Mouse (Mus musculus): ENCODE data around the gene Zbtb18. TPM values are rescaled to one million over a fixed set of nuclear protein-coding genes. Genes with fewer than 3 reads are reported as not detected.

The Zbtb18 gene
- polyA plus RNA-seq (2015; fragmentation: Nextera tagmentation; extraction: Ambion mirVana) = 11.5 and 14.2 TPM in 2 replicates

DNA sequence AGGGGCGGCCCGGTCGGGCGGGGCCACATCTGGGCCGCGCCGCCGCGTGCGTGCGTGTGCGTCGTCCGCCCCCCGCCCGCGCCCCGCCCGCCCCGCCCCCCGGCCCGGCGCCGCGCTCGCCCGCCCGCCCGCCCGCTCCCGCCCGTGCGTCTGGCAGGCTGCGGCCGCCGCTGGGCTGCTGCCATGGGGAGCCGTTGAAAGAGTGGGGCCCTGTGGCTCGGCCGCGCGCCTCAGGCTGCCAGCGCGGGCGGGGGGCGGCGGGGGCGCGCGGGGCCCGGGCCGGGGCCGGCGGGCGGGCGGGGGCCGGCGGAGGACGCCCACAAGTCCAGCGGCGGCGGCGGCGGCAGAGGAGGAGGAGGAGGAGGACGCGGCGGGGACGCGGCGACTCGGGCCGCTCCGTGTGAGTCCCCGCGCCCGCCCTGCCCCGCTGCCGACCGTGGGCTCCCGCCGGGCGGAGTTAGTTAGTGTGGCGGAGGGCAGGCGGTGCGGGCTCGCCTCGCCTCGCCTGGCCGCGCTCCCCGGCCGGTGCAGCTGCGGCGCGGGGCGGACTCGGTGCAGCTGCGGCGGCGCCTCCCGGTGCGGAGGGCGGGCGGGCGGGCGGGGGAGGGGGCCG lies at the start of gene Zbtb18:
Gene Zbtb18, plus strand, starts transcription at position 156 of the 613 bp plus-strand sequence.
- peak within 1 kb of the TSS; percentile 89 for H3K9ac ChIP-seq
- H3K4me2 ChIP-seq = peak within 1 kb of the TSS; percentile 88
- WGBS = under 1% methylated on average over 36 of the region's 106 CpGs
- peak within 1 kb of the TSS; percentile 76 for H3K4me3 ChIP-seq
- no peak for ATAC-seq (ENCODE audit: low FRiP score)
- H3K36me3 ChIP-seq = no peaks in the 10 kb centered on the region
- peak within 1 kb of the TSS; percentile 98 for H3K27ac ChIP-seq
- no peaks in the 10 kb centered on the region for H3K27me3 ChIP-seq
- H3K4me1 ChIP-seq (replicated peaks) = peaks cover 40% of the 10 kb centered on the region
- H3K9me3 ChIP-seq = no peaks in the 10 kb centered on the region

DNA sequence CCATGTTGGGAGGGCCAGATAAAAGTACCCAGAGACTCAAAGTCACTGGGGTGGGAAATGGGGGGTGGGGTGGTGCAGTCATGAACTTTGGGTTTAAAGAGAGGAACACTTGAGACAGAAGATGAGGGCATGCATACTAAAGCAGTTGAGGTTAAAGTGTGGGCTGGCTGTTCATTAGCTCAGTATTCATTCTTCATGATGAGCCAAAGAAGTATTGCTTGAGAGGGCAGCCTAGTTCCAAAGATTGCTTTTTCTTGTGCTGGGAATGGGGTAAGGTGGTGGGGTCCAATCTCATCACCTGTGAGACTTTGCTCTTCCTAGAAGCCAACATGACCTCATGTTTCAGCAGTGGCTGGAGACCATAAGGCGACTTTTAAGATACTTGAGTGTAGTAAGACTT lies 44.7 kb upstream of the Zbtb18 start:
- Histone ChIP-seq H3K9me3 (no peaks in the 10 kb centered on the region), H3K4me1 (replicated peaks) (no peaks in the 10 kb centered on the region), H3K9ac (no peak overlapping the region), H3K4me3 (no peak overlapping the region), H3K4me2 (no peak overlapping the region), H3K27ac (no peak overlapping the region), H3K36me3 (no peaks in the 10 kb centered on the region), H3K27me3 (no peaks in the 10 kb centered on the region)
- no peak for ATAC-seq (ENCODE audit: low FRiP score)
- WGBS = 90% methylated on average over 1 of the region's 1 CpGs

DNA sequence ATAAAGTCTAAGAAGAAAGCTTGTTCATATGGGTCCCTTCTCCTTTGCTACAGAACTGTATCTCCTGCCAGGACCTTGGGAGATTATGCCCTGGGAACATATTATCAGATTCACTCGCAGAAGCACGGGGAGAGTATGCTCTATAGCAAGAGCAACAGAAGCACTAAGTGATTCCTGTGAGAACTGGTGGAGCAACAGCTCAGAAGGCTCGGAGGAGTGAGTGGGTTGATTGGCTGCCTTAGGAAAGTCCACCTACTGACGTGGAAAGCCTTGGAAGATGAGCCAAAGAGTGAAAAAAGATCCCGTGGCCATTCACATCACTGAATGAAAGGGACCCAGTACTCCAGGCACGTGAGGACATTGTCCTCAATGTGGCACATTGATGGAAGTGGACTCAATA lies 37.0 kb upstream of the Zbtb18 start:
- no peak for ATAC-seq (ENCODE audit: low FRiP score)
- H3K9me3 ChIP-seq = no peaks in the 10 kb centered on the region
- H3K4me3 ChIP-seq = no peak overlapping the region
- no peak overlapping the region for H3K9ac ChIP-seq
- WGBS = 82% methylated on average over 6 of the region's 6 CpGs
- no peak overlapping the region for H3K27ac ChIP-seq
- no peak overlapping the region for H3K4me2 ChIP-seq
- H3K27me3 ChIP-seq = no peaks in the 10 kb centered on the region
- H3K4me1 ChIP-seq (replicated peaks) = no peaks in the 10 kb centered on the region
- no peaks in the 10 kb centered on the region for H3K36me3 ChIP-seq

DNA sequence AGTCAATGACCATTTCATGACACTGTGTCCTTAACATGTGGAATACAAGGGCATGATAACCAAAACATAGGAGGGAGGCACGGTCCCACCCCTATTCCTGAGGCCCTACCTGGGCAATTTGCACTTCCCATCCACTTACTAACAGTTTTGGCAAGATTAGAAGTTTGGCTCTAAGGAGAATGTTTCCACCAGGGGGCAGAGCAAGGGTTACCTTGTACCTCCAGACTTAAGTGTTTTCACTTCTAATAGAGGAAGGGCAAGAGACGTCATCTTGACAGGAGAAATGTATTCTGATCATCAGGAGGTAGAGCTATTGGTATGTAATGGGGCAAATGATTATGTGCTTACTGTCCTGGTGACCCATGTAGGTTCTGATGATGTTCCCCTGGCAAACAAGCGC lies 33.5 kb upstream of the Zbtb18 start:
- H3K27me3 ChIP-seq = no peaks in the 10 kb centered on the region
- peaks cover 18% of the 10 kb centered on the region for H3K4me1 ChIP-seq (replicated peaks)
- ATAC-seq (ENCODE audit: low FRiP score) = no peak
- H3K9ac ChIP-seq = no peak overlapping the region
- H3K4me2 ChIP-seq = no peak overlapping the region
- H3K9me3 ChIP-seq = no peaks in the 10 kb centered on the region
- WGBS = 84% methylated on average over 3 of the region's 3 CpGs
- H3K36me3 ChIP-seq = no peaks in the 10 kb centered on the region
- no peak overlapping the region for H3K4me3 ChIP-seq
- no peak overlapping the region for H3K27ac ChIP-seq

DNA sequence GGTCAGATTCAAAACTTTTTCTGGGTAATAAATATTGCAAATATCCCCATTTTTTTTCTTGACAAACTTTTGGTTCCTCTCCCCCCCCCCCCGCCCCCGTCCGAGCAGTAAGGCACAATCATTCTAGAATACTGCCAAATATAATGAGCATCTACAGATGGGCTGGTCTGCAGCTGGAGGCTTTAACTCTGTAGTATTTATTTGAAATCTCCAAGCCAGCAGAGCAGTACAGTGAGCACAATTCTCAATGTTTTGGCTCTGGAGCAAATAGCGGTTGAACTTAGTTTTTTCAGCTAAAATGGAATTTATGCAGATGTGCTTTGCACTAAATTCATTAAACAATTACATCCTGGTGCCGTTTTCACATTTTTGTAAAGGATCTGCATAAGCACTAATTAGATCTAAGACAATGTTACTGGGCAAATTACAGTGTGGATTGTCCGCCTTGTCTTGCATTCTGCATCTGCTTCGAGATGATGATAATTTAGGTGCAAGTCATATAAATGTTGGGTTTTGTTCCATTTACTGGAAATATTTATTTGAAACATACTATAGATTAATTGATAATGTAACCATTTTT lies 31.3 kb upstream of the Zbtb18 start:
- H3K27ac ChIP-seq = no peak overlapping the region

DNA sequence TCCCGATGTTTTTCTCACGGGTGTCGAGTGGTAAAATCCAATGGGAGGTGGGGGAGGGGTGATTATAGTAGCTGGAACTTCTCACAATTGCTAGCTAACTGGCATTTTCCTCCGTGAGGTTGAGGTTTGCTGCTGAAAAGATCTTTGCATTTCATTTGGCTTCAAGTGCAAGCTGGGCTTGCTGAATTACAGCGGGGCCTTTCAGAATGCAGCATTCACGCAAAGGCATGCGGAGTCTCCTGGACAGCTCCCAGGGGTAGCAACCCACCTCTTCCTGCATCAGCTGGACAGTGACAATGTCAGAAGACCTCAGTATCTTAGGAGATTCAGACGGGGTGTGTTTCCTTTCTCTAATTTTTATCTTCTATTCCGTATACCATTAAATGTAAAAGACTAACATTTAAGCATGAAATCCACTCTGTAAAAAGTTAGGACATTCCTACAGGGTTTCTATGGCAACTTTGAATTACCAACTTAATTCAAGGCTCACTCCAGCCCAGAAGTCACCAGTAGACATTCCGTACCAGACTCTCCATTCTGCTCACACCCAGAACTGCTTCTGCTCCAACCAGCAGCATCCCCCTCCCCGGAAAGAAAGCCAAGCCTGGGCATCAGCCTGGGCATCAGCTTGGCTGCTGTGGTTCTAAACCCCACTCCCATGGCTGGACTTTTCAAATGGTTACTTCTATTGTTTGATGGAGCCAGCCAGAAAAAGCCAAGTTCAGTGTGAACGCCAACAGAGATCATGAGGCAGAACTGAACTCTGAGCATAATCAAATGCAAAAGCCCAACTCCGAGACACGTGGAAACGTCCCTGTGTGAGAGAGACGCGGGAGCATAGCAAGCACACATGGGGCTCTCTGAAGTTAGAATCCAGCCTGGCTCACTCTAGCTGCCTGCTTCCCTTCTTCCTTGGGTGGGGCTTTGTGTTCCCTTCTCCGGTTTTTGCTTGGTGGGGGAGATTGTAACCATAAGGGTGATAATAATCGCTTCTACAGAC lies 30.5 kb upstream of the Zbtb18 start:
- H3K27me3 ChIP-seq = no peaks in the 10 kb centered on the region
- peak overlapping the region; percentile 39 for H3K4me2 ChIP-seq
- H3K4me1 ChIP-seq (replicated peaks) = peaks cover 18% of the 10 kb centered on the region
- WGBS = 17% methylated on average over 19 of the region's 19 CpGs
- ATAC-seq (ENCODE audit: low FRiP score) = peak; percentile 84
- H3K27ac ChIP-seq = peak overlapping the region; percentile 64; the same call in 1 of the 2 replicates
- H3K9ac ChIP-seq = no peak overlapping the region
- no peaks in the 10 kb centered on the region for H3K36me3 ChIP-seq
- H3K4me3 ChIP-seq = no peak overlapping the region
- H3K9me3 ChIP-seq = no peaks in the 10 kb centered on the region

More for the DNA sequence above, 31.3 kb upstream of the Zbtb18 start:
- Histone ChIP-seq H3K9ac (no peak overlapping the region), H3K4me3 (no peak overlapping the region), H3K27me3 (no peaks in the 10 kb centered on the region), H3K4me2 (peak overlapping the region; percentile 39; the same call in 1 of the 2 replicates), H3K36me3 (no peaks in the 10 kb centered on the region), H3K9me3 (no peaks in the 10 kb centered on the region), H3K4me1 (replicated peaks) (peaks cover 18% of the 10 kb centered on the region)
- no peak for ATAC-seq (ENCODE audit: low FRiP score)
- 62% methylated on average over 7 of the region's 7 CpGs for WGBS

DNA sequence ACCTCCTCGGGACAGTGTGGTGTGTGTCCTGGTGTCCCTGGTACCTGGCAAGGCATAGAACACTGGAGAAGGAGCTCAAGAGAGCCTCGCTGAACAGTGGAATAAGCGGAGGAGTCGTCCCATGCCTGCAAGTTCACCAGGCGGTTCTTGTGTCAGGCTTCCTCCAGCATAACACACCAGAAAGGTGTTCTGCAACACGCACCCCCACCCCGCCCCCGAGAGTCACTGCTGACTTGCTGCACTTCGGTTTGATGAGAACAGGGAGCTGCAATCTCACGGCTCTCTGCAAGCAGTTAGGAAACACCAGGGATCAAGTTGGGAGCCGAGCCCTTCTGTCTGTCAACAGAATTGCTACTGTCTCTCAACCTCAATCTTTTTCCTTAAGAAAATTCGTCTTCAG lies 22.8 kb upstream of the Zbtb18 start:
- Histone ChIP-seq H3K9ac (no peak overlapping the region), H3K27me3 (no peaks in the 10 kb centered on the region), H3K4me2 (no peak overlapping the region), H3K36me3 (no peaks in the 10 kb centered on the region), H3K4me3 (no peak overlapping the region), H3K4me1 (replicated peaks) (no peaks in the 10 kb centered on the region), H3K27ac (no peak overlapping the region), H3K9me3 (no peaks in the 10 kb centered on the region)
- ATAC-seq (ENCODE audit: low FRiP score) = no peak
- WGBS = 79% methylated on average over 12 of the region's 12 CpGs

DNA sequence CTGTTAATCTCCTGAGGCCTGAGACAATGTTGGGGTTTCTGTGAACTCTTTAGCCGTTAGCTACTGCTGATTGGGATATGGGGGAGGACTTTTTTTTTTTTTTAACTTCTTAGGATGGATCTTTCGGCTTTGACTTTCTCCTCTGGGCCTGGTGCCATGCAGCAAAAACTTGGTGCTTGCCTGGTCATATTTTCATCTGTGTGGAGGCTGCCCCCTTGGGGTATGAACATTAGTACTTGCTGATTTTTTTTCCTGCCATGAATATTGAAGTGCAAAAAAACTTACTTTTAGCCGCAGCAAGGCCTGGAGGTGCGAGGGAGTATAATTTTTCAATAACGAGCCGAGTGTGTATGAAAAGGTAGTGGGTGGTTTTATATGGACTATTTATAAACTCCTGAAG lies 22.0 kb upstream of the Zbtb18 start:
- Histone ChIP-seq H3K4me2 (no peak overlapping the region), H3K27ac (no peak overlapping the region), H3K4me3 (no peak overlapping the region), H3K27me3 (no peaks in the 10 kb centered on the region), H3K4me1 (replicated peaks) (no peaks in the 10 kb centered on the region), H3K9me3 (no peaks in the 10 kb centered on the region), H3K9ac (no peak overlapping the region), H3K36me3 (no peaks in the 10 kb centered on the region)
- WGBS = 75% methylated on average over 6 of the region's 6 CpGs
- ATAC-seq (ENCODE audit: low FRiP score) = no peak

DNA sequence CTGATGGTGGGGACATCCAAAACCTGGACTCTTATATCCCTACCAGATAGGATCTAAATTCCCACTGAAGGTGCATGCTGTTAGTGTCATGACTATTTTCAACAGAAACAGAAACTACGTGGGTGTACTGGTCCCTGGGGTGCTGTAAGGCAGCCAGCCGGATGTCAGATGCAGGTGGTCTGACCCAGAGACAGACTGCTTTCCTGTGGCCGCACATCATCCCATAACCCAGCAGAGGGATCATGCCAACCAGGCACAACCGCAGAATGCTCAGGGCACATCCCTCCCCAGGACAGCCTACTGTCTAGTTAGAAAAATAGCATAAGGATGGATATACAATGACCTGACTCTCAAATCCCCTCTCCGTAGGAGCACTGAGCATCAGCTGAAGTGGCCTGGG lies 14.3 kb upstream of the Zbtb18 start:
- Histone ChIP-seq H3K4me1 (replicated peaks) (no peaks in the 10 kb centered on the region), H3K4me3 (no peak overlapping the region), H3K4me2 (no peak overlapping the region), H3K36me3 (no peaks in the 10 kb centered on the region), H3K9me3 (no peaks in the 10 kb centered on the region), H3K27me3 (no peaks in the 10 kb centered on the region), H3K9ac (no peak overlapping the region), H3K27ac (no peak overlapping the region)
- WGBS = 71% methylated on average over 5 of the region's 5 CpGs
- no peak for ATAC-seq (ENCODE audit: low FRiP score)

DNA sequence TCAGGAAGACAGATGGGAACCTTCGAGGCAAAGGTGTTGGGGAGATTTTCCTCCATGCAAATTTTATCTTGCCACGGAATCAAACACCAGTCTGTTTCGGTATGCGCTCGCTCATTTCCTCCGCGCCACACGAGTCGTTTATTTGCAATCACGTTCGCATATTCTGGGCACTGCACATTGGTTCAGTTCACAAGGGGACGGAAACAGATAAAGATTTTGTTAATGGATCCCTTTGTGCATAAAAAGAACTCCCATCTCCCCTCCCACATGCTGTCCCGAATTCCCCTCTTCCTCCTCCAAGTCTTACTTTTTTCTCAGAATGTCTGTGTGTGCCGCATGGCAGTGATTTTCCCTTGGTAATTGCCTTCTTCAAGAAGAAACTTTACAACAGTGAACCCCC lies 13.8 kb upstream of the Zbtb18 start:
- no peaks in the 10 kb centered on the region for H3K4me1 ChIP-seq (replicated peaks)
- H3K4me3 ChIP-seq = no peak overlapping the region
- WGBS = 79% methylated on average over 14 of the region's 14 CpGs
- no peaks in the 10 kb centered on the region for H3K9me3 ChIP-seq
- no peak for ATAC-seq (ENCODE audit: low FRiP score)
- no peaks in the 10 kb centered on the region for H3K36me3 ChIP-seq
- H3K27me3 ChIP-seq = no peaks in the 10 kb centered on the region
- H3K27ac ChIP-seq = no peak overlapping the region
- H3K4me2 ChIP-seq = no peak overlapping the region
- no peak overlapping the region for H3K9ac ChIP-seq

DNA sequence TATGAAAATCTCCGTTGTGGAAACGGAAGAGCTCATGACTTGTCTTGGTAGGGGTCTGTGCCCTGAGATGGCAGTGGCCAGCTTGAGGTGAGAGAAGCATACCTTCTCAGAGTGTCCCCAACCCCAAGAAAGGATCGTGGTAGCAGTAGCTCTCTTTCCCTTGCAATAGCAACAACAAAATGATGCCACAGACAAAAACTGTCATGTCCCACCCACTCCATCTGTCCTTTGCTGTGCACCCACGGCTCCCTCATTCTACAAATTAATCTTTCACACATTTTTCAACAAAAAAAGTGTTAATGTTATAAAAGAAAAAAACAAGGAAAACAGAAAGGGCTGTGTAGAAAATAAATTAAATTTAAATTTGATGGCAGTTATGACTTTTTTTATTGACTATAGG lies 13.1 kb upstream of the Zbtb18 start:
- Histone ChIP-seq H3K27ac (no peak overlapping the region), H3K9me3 (no peaks in the 10 kb centered on the region), H3K36me3 (no peaks in the 10 kb centered on the region), H3K4me1 (replicated peaks) (no peaks in the 10 kb centered on the region), H3K27me3 (no peaks in the 10 kb centered on the region), H3K9ac (no peak overlapping the region), H3K4me3 (no peak overlapping the region), H3K4me2 (no peak overlapping the region)
- 78% methylated on average over 4 of the region's 4 CpGs for WGBS
- no peak for ATAC-seq (ENCODE audit: low FRiP score)

DNA sequence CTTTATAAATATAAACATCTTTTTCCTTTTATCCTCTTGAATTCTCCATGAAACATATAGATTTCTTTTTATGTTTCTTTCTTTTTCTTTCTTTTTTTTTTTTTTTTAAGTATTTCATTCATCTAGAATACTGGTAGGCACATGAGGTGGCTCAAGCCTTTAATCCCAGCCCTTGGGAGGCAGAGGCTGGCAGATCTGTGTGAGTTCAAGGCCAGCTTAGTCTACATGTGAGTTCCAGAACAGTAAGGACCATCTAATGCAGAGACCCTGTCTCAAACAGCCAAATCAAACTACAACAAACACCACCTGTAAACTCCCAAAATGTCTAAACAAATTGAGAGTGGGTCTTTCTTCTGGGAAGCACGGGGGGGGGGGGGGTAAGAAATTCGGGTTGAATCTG lies 1.7 kb upstream of the Zbtb18 start:
- Histone ChIP-seq H3K4me3 (no peak overlapping the region), H3K27ac (no peak overlapping the region), H3K4me1 (replicated peaks) (peaks cover 24% of the 10 kb centered on the region), H3K36me3 (no peaks in the 10 kb centered on the region), H3K9me3 (no peaks in the 10 kb centered on the region), H3K9ac (no peak overlapping the region), H3K4me2 (no peak overlapping the region), H3K27me3 (no peaks in the 10 kb centered on the region)
- 6% methylated on average over 2 of the region's 2 CpGs for WGBS
- no peak for ATAC-seq (ENCODE audit: low FRiP score)
